Mouse (Mus musculus): ENCODE measurements around the gene Syce2. TPM values are rescaled to one million over a fixed set of nuclear protein-coding genes. Genes with fewer than 3 reads are reported as not detected.

Gene Syce2
- polyA plus RNA-seq, 1 experiment from 2014 or later: 82.7 TPM

GRCm38 (mm10) chr8:84834866-84835855 is 36.8 kb upstream of the Syce2 start:
- H3K4me2 ChIP-seq (replicated peaks): no peak overlapping the region

GRCm38 (mm10) chr8:84837149-84837911 is 34.6 kb upstream of the Syce2 start:
- Histone ChIP-seq H3K36me3 (peaks cover 74% of the 10 kb centered on the region), H3K4me2 (replicated peaks) (peak overlapping the region; percentile 32; the same call in 1 of the 2 replicates), H3K4me3 (no peak overlapping the region), H3K27ac (peak overlapping the region; percentile 77), H3K9me3 (no peaks in the 10 kb centered on the region), H3K4me1 (peaks cover 69% of the 10 kb centered on the region), H3K9ac (peak overlapping the region; percentile 13; the same call in 1 of the 2 replicates), H3K27me3 (no peaks in the 10 kb centered on the region)
- ATAC-seq (ENCODE audit: low FRiP score, low read depth): peak; percentile 33; the same call in 1 of the 2 replicates
- 28% methylated on average over 8 of the region's 8 CpGs for WGBS

More at GRCm38 (mm10) chr8:84834866-84835855, 36.8 kb upstream of the Syce2 start:
- no peak for ATAC-seq (ENCODE audit: low FRiP score, low read depth)
- WGBS: 78% methylated on average over 10 of the region's 10 CpGs
- Histone ChIP-seq H3K4me1 (peaks cover 65% of the 10 kb centered on the region), H3K9ac (no peak overlapping the region), H3K27me3 (no peaks in the 10 kb centered on the region), H3K9me3 (no peaks in the 10 kb centered on the region), H3K27ac (no peak overlapping the region), H3K36me3 (peaks cover 61% of the 10 kb centered on the region), H3K4me3 (no peak overlapping the region)

DNA sequence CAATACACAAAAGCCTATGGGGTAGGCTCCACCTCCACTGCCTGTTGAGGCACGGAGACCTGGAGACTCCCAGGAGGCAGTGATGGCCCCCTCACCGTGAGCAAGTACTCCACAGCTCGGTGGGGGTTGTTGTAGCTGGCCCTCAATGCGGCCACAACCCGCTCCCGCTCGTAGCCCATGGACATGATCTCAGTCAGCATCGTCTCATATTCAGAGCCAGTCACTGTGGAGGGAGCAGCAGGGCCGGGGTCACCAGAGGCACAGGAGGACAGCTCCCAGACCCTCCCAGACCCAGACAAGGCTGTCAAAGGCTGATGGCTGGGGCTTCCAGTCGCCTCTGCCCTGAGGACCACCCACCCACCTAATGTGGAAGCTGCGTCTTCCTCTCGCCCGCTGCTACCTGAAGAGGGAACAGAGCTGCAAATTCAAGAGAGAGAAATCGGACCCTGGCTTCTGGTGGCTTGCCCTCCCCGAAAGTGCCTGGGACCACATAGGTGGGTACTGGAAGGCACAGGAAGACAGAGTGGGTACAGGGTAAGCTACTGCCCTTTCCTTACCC is 33.9 kb upstream of the Syce2 start:
- H3K9me3 ChIP-seq: no peaks in the 10 kb centered on the region
- H3K9ac ChIP-seq: peak overlapping the region; percentile 13; the same call in 1 of the 2 replicates
- H3K27me3 ChIP-seq: no peaks in the 10 kb centered on the region
- peaks cover 81% of the 10 kb centered on the region for H3K36me3 ChIP-seq
- ATAC-seq (ENCODE audit: low FRiP score, low read depth): no peak
- peak overlapping the region; percentile 16 for H3K4me2 ChIP-seq (replicated peaks)
- peaks cover 73% of the 10 kb centered on the region for H3K4me1 ChIP-seq
- peak overlapping the region; percentile 1; the same call in 1 of the 2 replicates for H3K4me3 ChIP-seq
- H3K27ac ChIP-seq: peak overlapping the region; percentile 77
- 75% methylated on average over 15 of the region's 15 CpGs for WGBS

DNA sequence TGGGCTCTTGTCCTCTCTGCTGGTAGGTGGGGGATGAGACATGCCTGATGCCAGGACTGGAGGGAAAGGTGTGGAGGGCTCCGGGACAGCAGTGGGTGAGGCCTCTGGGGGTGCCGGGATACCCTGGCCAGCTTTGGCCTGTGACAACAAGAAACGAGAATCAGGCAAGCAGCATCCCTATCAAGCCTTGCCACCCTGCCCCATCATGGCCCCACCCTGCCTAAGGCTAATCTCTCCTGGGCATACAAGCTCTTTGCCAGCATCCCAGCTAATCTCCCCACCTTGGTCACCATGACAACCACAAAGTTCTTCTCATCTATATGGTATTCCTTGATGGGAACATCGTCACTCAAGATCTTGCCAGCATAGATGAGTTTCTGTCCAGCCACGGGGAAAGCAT is 33.4 kb upstream of the Syce2 start:
- WGBS: 92% methylated on average over 5 of the region's 5 CpGs
- Histone ChIP-seq H3K9me3 (no peaks in the 10 kb centered on the region), H3K4me2 (replicated peaks) (no peak overlapping the region), H3K4me3 (peak overlapping the region; percentile 1; the same call in 1 of the 2 replicates), H3K4me1 (peaks cover 73% of the 10 kb centered on the region), H3K36me3 (peaks cover 83% of the 10 kb centered on the region), H3K27me3 (no peaks in the 10 kb centered on the region), H3K27ac (no peak overlapping the region; the same call in 1 of the 2 replicates), H3K9ac (peak overlapping the region; percentile 13; the same call in 1 of the 2 replicates)
- no peak for ATAC-seq (ENCODE audit: low FRiP score, low read depth)

GRCm38 (mm10) chr8:84839411-84839810 is 32.5 kb upstream of the Syce2 start:
- Histone ChIP-seq H3K4me1 (peaks cover 75% of the 10 kb centered on the region), H3K27me3 (no peaks in the 10 kb centered on the region), H3K4me2 (replicated peaks) (peak overlapping the region; percentile 71)

GRCm38 (mm10) chr8:84839875-84840247 is 32.0 kb upstream of the Syce2 start:
- Histone ChIP-seq H3K27ac (peak overlapping the region; percentile 80), H3K36me3 (peaks cover 83% of the 10 kb centered on the region), H3K4me2 (replicated peaks) (peak overlapping the region; percentile 71), H3K9ac (peak overlapping the region; percentile 90), H3K9me3 (no peaks in the 10 kb centered on the region), H3K4me1 (peaks cover 75% of the 10 kb centered on the region), H3K27me3 (no peaks in the 10 kb centered on the region), H3K4me3 (peak overlapping the region; percentile 88)
- 3% methylated on average over 7 of the region's 7 CpGs for WGBS
- ATAC-seq (ENCODE audit: low FRiP score, low read depth): no peak

More at GRCm38 (mm10) chr8:84839411-84839810, 32.5 kb upstream of the Syce2 start:
- peak overlapping the region; percentile 90 for H3K9ac ChIP-seq
- peak overlapping the region; percentile 88 for H3K4me3 ChIP-seq
- H3K36me3 ChIP-seq: peaks cover 83% of the 10 kb centered on the region
- no peak overlapping the region; the same call in 1 of the 2 replicates for H3K27ac ChIP-seq
- ATAC-seq (ENCODE audit: low FRiP score, low read depth): no peak
- H3K9me3 ChIP-seq: no peaks in the 10 kb centered on the region
- WGBS: 92% methylated on average over 2 of the region's 2 CpGs

- peak; percentile 95 for ATAC-seq (ENCODE audit: low FRiP score, low read depth)
- peaks cover 76% of the 10 kb centered on the region for H3K4me1 ChIP-seq
- under 1% methylated on average over 49 of the region's 55 CpGs for WGBS
- peak within 1 kb of the TSS; percentile 71 for H3K4me2 ChIP-seq (replicated peaks)
- no peaks in the 10 kb centered on the region for H3K9me3 ChIP-seq
- peak within 1 kb of the TSS; percentile 88 for H3K4me3 ChIP-seq
- H3K27ac ChIP-seq: peak within 1 kb of the TSS; percentile 80
- peak within 1 kb of the TSS; percentile 90 for H3K9ac ChIP-seq
- H3K27me3 ChIP-seq: no peaks in the 10 kb centered on the region
- peaks cover 82% of the 10 kb centered on the region for H3K36me3 ChIP-seq
Observed at GRCm38 (mm10) chr8:84840248-84840999, 31.5 kb upstream of the Syce2 start, which contains the start of gene Rad23a. Rad23a (minus strand) TSS chr8:84840665.

GRCm38 (mm10) chr8:84841514-84841913 is 30.4 kb upstream of the Syce2 start:
- Histone ChIP-seq H3K9me3 (no peaks in the 10 kb centered on the region), H3K4me1 (peaks cover 67% of the 10 kb centered on the region), H3K4me3 (0 out of 2 replicates have a peak overlapping the region, but pooled peaks have one; percentile 1), H3K27me3 (no peaks in the 10 kb centered on the region), H3K9ac (no peak overlapping the region), H3K36me3 (peaks cover 71% of the 10 kb centered on the region), H3K27ac (no peak overlapping the region), H3K4me2 (replicated peaks) (no peak overlapping the region)
- no peak for ATAC-seq (ENCODE audit: low FRiP score, low read depth)
- WGBS: 75% methylated on average over 1 of the region's 1 CpGs

- Histone ChIP-seq H3K27ac (no peak overlapping the region; the same call in 1 of the 2 replicates), H3K4me2 (replicated peaks) (peak overlapping the region; percentile 88), H3K4me1 (peaks cover 47% of the 10 kb centered on the region), H3K36me3 (peaks cover 43% of the 10 kb centered on the region), H3K9me3 (no peaks in the 10 kb centered on the region), H3K4me3 (peak overlapping the region; percentile 98), H3K9ac (peak overlapping the region; percentile 98), H3K27me3 (no peaks in the 10 kb centered on the region)
- WGBS: 85% methylated on average over 9 of the region's 9 CpGs
- no peak for ATAC-seq (ENCODE audit: low FRiP score, low read depth)
Observed at GRCm38 (mm10) chr8:84844397-84845070, 27.4 kb upstream of the Syce2 start.

- WGBS: 12% methylated on average over 12 of the region's 12 CpGs
- no peak for ATAC-seq (ENCODE audit: low FRiP score, low read depth)
- Histone ChIP-seq H3K4me2 (replicated peaks) (peak overlapping the region; percentile 88), H3K36me3 (peaks cover 43% of the 10 kb centered on the region), H3K9ac (peak overlapping the region; percentile 98), H3K4me3 (peak overlapping the region; percentile 98), H3K27me3 (no peaks in the 10 kb centered on the region), H3K9me3 (no peaks in the 10 kb centered on the region), H3K27ac (no peak overlapping the region; the same call in 1 of the 2 replicates), H3K4me1 (peaks cover 44% of the 10 kb centered on the region)
Observed at GRCm38 (mm10) chr8:84845355-84846093, 26.4 kb upstream of the Syce2 start.

Data from limb, embryonic 13.5 days (tissue).